Mouse (Mus musculus) CH12.LX (cell line): ENCODE results near the gene Tfap4. TPM values are rescaled to one million over a fixed set of nuclear protein-coding genes. Genes with fewer than 3 reads are reported as not detected.
A peak's percentile ranks its signal among the peaks of the same experiment; 100 is the strongest.

ENCODE experiments used
- DNase-seq: peaks from one replicate; pipeline ENCODE4 v3.0.0-alpha.2; 2013; ENCODE audit errors: extremely low read depth
- H3K27ac ChIP-seq: 2 replicates; pipeline ENCODE4 v1.5.1; 2012; ENCODE audit warnings: low read depth, mild to moderate bottlenecking, control low read depth, moderate library complexity; ENCODE audit not compliant: insufficient read depth
- H3K27me3 ChIP-seq: replicated peaks from 2 replicates; pipeline ENCODE3; 2012; ENCODE audit warnings: inconsistent platforms
- H3K36me3 ChIP-seq, 2 experiments: replicated peaks in 1 of 2; 2 replicates each; pipeline versions ENCODE3 to v1.6.1; 2012; ENCODE audit warnings: inconsistent platforms in 1 of 2, low read length in 1 of 2, mild to moderate bottlenecking in 1 of 2, mixed read lengths in 1 of 2, moderate library complexity in 1 of 2; ENCODE audit not compliant: control insufficient read depth in 1 of 2, insufficient read depth in 1 of 2
- H3K4me1 ChIP-seq, 2 experiments: 2 replicates each; pipeline ENCODE4 v1.6.1; 2012; ENCODE audit warnings: inconsistent platforms in 1 of 2, moderate library complexity in 1 of 2; ENCODE audit not compliant: insufficient read depth in 2 of 2, control insufficient read depth in 1 of 2
- H3K4me2 ChIP-seq: 2 replicates; pipeline ENCODE4 v1.6.1; 2012; ENCODE audit warnings: low read depth, mild to moderate bottlenecking, control low read depth; ENCODE audit not compliant: poor library complexity, insufficient read depth, severe bottlenecking
- H3K4me3 ChIP-seq, 3 experiments: fragments of 150-350 bp in 1 of 3; sonication (generic) in 1 of 3; replicated peaks in 1 of 3; 2 replicates each; pipeline versions ENCODE3 to v1.5.1; 2011 to 2012; ENCODE audit warnings: low read depth in 2 of 3, low read length in 2 of 3, mild to moderate bottlenecking in 2 of 3, moderate library complexity in 2 of 3, control low read depth in 1 of 3, improper control_type of control experiment in 1 of 3, inconsistent platforms in 1 of 3, mixed read lengths in 1 of 3; ENCODE audit not compliant: poor library complexity in 1 of 3
- H3K79me2 ChIP-seq: replicated peaks from 2 replicates; pipeline ENCODE4 v1.6.1; 2012; ENCODE audit warnings: mild to moderate bottlenecking, moderate library complexity; ENCODE audit not compliant: control insufficient read depth, poor library complexity, insufficient read depth, severe bottlenecking; ENCODE audit errors: extremely low read depth
- H3K9ac ChIP-seq: 2 replicates; pipeline ENCODE4 v1.6.1; 2012; ENCODE audit warnings: low read depth, mild to moderate bottlenecking, control low read depth, moderate library complexity; ENCODE audit not compliant: insufficient read depth
- H3K9me3 ChIP-seq: replicated peaks from 2 replicates; pipeline ENCODE3; 2012; ENCODE audit warnings: low read length, inconsistent platforms, mixed read lengths
- BHLHE40 ChIP-seq: IDR thresholded peaks from 2 replicates; pipeline ENCODE4 v1.6.1; 2011; ENCODE audit warnings: mild to moderate bottlenecking, low read depth, low read length, improper control_type of control experiment
- CHD1 ChIP-seq: IDR thresholded peaks from 2 replicates; pipeline ENCODE4 v1.6.1; 2012; ENCODE audit warnings: low read depth, low read length, improper control_type of control experiment, inconsistent platforms
- CHD2 ChIP-seq: IDR thresholded peaks from 2 replicates; pipeline ENCODE4 v1.6.1; 2011; ENCODE audit warnings: low read length, improper control_type of control experiment
- CTCF ChIP-seq, 2 experiments: IDR thresholded peaks in 1 of 2; conservative IDR thresholded peaks in 1 of 2; 2 replicates each; pipeline ENCODE4 v1.5.1; 2011 to 2012; ENCODE audit warnings: low read depth in 2 of 2, low read length in 2 of 2, improper control_type of control experiment in 1 of 2, inconsistent platforms in 1 of 2, mild to moderate bottlenecking in 1 of 2, moderate library complexity in 1 of 2
- E2F4 ChIP-seq: IDR thresholded peaks from 2 replicates; pipeline ENCODE4 v1.6.1; 2011; ENCODE audit warnings: low read depth, low read length, improper control_type of control experiment; ENCODE audit not compliant: insufficient replicate concordance
- ELF1 ChIP-seq: IDR thresholded peaks from 2 replicates; pipeline ENCODE4 v1.6.1; 2014; ENCODE audit warnings: low read depth, mild to moderate bottlenecking, inconsistent platforms, low read length, improper control_type of control experiment
- EP300 ChIP-seq: IDR thresholded peaks from 2 replicates; pipeline ENCODE4 v1.6.1; 2011; ENCODE audit warnings: low read length, improper control_type of control experiment
- GABPA ChIP-seq: IDR thresholded peaks from 2 replicates; pipeline ENCODE4 v1.6.1; 2012; ENCODE audit warnings: low read depth, low read length, improper control_type of control experiment, inconsistent platforms; ENCODE audit not compliant: insufficient replicate concordance
- HCFC1 ChIP-seq: IDR thresholded peaks from 2 replicates; pipeline ENCODE4 v1.6.1; 2012; ENCODE audit warnings: low read depth, mild to moderate bottlenecking, inconsistent platforms, low read length, improper control_type of control experiment
- IRF4 ChIP-seq: IDR thresholded peaks from 2 replicates; pipeline ENCODE4 v1.6.1; 2014; ENCODE audit warnings: low read depth, mild to moderate bottlenecking, inconsistent platforms, low read length, improper control_type of control experiment
- JUN ChIP-seq: IDR thresholded peaks from 2 replicates; pipeline ENCODE4 v1.6.1; 2011; ENCODE audit warnings: low read depth, mild to moderate bottlenecking, low read length, improper control_type of control experiment, moderate library complexity; ENCODE audit not compliant: insufficient read depth
- JUND ChIP-seq: conservative IDR thresholded peaks from 2 replicates; pipeline ENCODE4 v1.6.1; 2011; ENCODE audit warnings: low read depth, low read length, improper control_type of control experiment
- KAT2A ChIP-seq: IDR thresholded peaks from 2 replicates; pipeline ENCODE4 v1.6.1; 2012; ENCODE audit warnings: low read length, improper control_type of control experiment, inconsistent platforms; ENCODE audit not compliant: insufficient replicate concordance
- MAFK ChIP-seq: IDR thresholded peaks from 2 replicates; pipeline ENCODE4 v1.6.1; 2011; ENCODE audit warnings: low read length, improper control_type of control experiment; ENCODE audit not compliant: insufficient replicate concordance
- MAX ChIP-seq: IDR thresholded peaks from 2 replicates; pipeline ENCODE4 v1.6.1; 2011; ENCODE audit warnings: low read length, improper control_type of control experiment
- MEF2A ChIP-seq: IDR thresholded peaks from 2 replicates; pipeline ENCODE4 v1.6.1; 2014; ENCODE audit warnings: low read depth, mild to moderate bottlenecking, inconsistent platforms, low read length, improper control_type of control experiment, borderline replicate concordance
- NELFE ChIP-seq: IDR thresholded peaks from 2 replicates; pipeline ENCODE4 v1.6.1; 2011; ENCODE audit warnings: low read depth, low read length, improper control_type of control experiment
- NRF1 ChIP-seq: IDR thresholded peaks from 2 replicates; pipeline ENCODE4 v1.6.1; 2014; ENCODE audit warnings: low read depth, mild to moderate bottlenecking, inconsistent platforms, low read length, improper control_type of control experiment, moderate library complexity
- PAX5 ChIP-seq: IDR thresholded peaks from 2 replicates; pipeline ENCODE4 v1.6.1; 2012; ENCODE audit warnings: low read length, inconsistent platforms, mixed read lengths
- POLR2A ChIP-seq: IDR thresholded peaks from 2 replicates; pipeline ENCODE4 v1.6.1; 2011; ENCODE audit warnings: low read depth, mild to moderate bottlenecking, improper control_type of control experiment, low read length
- POLR2AphosphoS2 ChIP-seq: IDR thresholded peaks from 2 replicates; pipeline ENCODE4 v1.6.1; 2011; ENCODE audit warnings: low read depth, low read length, improper control_type of control experiment
- RAD21 ChIP-seq: IDR thresholded peaks from 2 replicates; pipeline ENCODE4 v1.6.1; 2011; ENCODE audit warnings: low read depth, mild to moderate bottlenecking, low read length, improper control_type of control experiment, moderate library complexity
- SIN3A ChIP-seq: IDR thresholded peaks from 2 replicates; pipeline ENCODE4 v1.6.1; 2012; ENCODE audit warnings: low read length, improper control_type of control experiment, inconsistent platforms
- SMC3 ChIP-seq: IDR thresholded peaks from 2 replicates; pipeline ENCODE4 v1.6.1; 2011; ENCODE audit warnings: low read depth, low read length, improper control_type of control experiment
- TCF12 ChIP-seq: IDR thresholded peaks from 2 replicates; pipeline ENCODE4 v1.6.1; 2014; ENCODE audit warnings: low read depth, mild to moderate bottlenecking, inconsistent platforms, low read length, improper control_type of control experiment
- UBTF ChIP-seq: IDR thresholded peaks from 2 replicates; pipeline ENCODE4 v1.6.1; 2012; ENCODE audit warnings: low read depth, mild to moderate bottlenecking, inconsistent platforms, low read length, improper control_type of control experiment, moderate library complexity
- USF1 ChIP-seq: IDR thresholded peaks from 2 replicates; pipeline ENCODE4 v1.6.1; 2014; ENCODE audit warnings: low read depth, mild to moderate bottlenecking, inconsistent platforms, low read length, improper control_type of control experiment
- USF2 ChIP-seq: conservative IDR thresholded peaks from 2 replicates; pipeline ENCODE4 v1.6.1; 2011; ENCODE audit warnings: low read depth, low read length, improper control_type of control experiment
- ZC3H11A ChIP-seq: IDR thresholded peaks from 2 replicates; pipeline ENCODE4 v1.6.1; 2012; ENCODE audit warnings: low read depth, mild to moderate bottlenecking, inconsistent platforms, low read length, improper control_type of control experiment
- ZNF384 ChIP-seq: IDR thresholded peaks from 2 replicates; pipeline ENCODE4 v1.6.1; 2012; ENCODE audit warnings: low read depth, low read length, improper control_type of control experiment, inconsistent platforms
- dilution Hi-C: fragments of 300-500 bp; cut with MboI; formaldehyde crosslinking; loops from 2 replicates; pipeline ENCODE4 v1.14.3; 2020; ENCODE audit warnings: low sequenced_read_pairs; ENCODE audit not compliant: extremely low pct_unique_long_range_greater_than_20kb, extremely low pct_ligation_motif_present
- in situ Hi-C: fragments of 300-500 bp; cut with MboI; formaldehyde crosslinking; loops from 3 replicates; pipeline ENCODE4 v1.14.3; 2019; ENCODE audit warnings: low sequenced_read_pairs, low pct_ligation_motif_present, low pct_unique_long_range_greater_than_20kb, mixed read lengths
- polyA plus RNA-seq: library from polyadenylated mRNA; unstranded; fragments of >175 nt; gene quantifications from 2 replicates; pipeline ENCODE4 v1.2.1, GENCODE M21; 2012; ENCODE audit warnings: low read depth; ENCODE audit not compliant: insufficient read length
- total RNA-seq, 2 experiments: library from RNA; depleted of rRNA; stranded (reverse); fragments of 300-350 nt in 1 of 2; fragments of >200 nt in 1 of 2; gene quantifications; 2 replicates each; pipeline ENCODE4 v1.2.3; 2012 to 2014

Gene Tfap4
- total and polyA plus RNA-seq, 3 experiments: 23.5 to 43.3 (median 24.0) TPM

GRCm38 (mm10) chr16:4514383-4514782, 45.3 kb downstream of the Tfap4 start:
- Histone ChIP-seq H3K27me3 (no peaks in the 10 kb centered on the region), H3K27ac (no peak overlapping the region), H3K79me2 (no peaks in the 10 kb centered on the region), H3K9me3 (no peaks in the 10 kb centered on the region), H3K4me1 (peaks cover 27 to 96% of the 10 kb centered on the region in 2 experiments), H3K4me3 (no peak overlapping the region), H3K36me3 (peaks cover 0 to 28% of the 10 kb centered on the region in 2 experiments), H3K4me2 (no peak overlapping the region), H3K9ac (no peak overlapping the region)
- dilution Hi-C loops: no loop called here
- in situ Hi-C loops: no loop called here
- TF ChIP-seq CHD1 (no peak), NRF1 (no peak), CTCF (conservative IDR thresholded peaks at IDR 0.05 in 1 of 2, IDR thresholded peaks at IDR 0.05 in 1 of 2; ENCODE audit: low read depth in 2 of 2, low read length in 2 of 2) (peak in 1 of 2 experiments; percentile 33; a peak in 2 of 4 replicates), ZNF384 (0 out of 2 replicates have a peak, but pooled peaks have one; percentile 14), RAD21 (peak; percentile 16), SMC3 (peak; percentile 18)
- TF ChIP-seq, all 38 proteins: peak for 4
- DNase-seq: no peak

GRCm38 (mm10) chr16:4512661-4513438, 46.8 kb downstream of the Tfap4 start:
- Histone ChIP-seq H3K27me3 (no peaks in the 10 kb centered on the region), H3K4me2 (peak overlapping the region; percentile 23), H3K4me3 (no peak overlapping the region), H3K9ac (peak overlapping the region; percentile 10; the same call in 1 of the 2 replicates), H3K9me3 (no peaks in the 10 kb centered on the region), H3K27ac (peak overlapping the region; percentile 51), H3K36me3 (peaks cover 0 to 32% of the 10 kb centered on the region in 2 experiments), H3K79me2 (no peaks in the 10 kb centered on the region), H3K4me1 (peaks cover 21 to 96% of the 10 kb centered on the region in 2 experiments)
- in situ Hi-C loops (no loop called here), dilution Hi-C loops (no loop called here)
- peak; percentile 89 for DNase-seq
- no peak for TF ChIP-seq USF2
- no peak for TF ChIP-seq JUN
- no peak for TF ChIP-seq ZC3H11A
- TF ChIP-seq NELFE: no peak
- peak; percentile 72 for TF ChIP-seq MAX
- no peak for TF ChIP-seq POLR2AphosphoS2
- 0 out of 2 replicates have a peak, but pooled peaks have one; percentile 5 for TF ChIP-seq NRF1
- TF ChIP-seq EP300: peak; percentile 79
- peak; percentile 88 for TF ChIP-seq TCF12
- peak; percentile 9; the same call in 1 of the 2 replicates for TF ChIP-seq SMC3
- TF ChIP-seq MAFK: no peak
- TF ChIP-seq MEF2A: peak; percentile 97
- 0 out of 2 replicates have a peak, but pooled peaks have one; percentile 6 for TF ChIP-seq IRF4
- TF ChIP-seq ZNF384: no peak
- TF ChIP-seq SIN3A: no peak
- TF ChIP-seq BHLHE40: no peak
- TF ChIP-seq UBTF: no peak
- no peak for TF ChIP-seq USF1
- no peak for TF ChIP-seq PAX5
- no peak for TF ChIP-seq CTCF (conservative IDR thresholded peaks at IDR 0.05 in 1 of 2, IDR thresholded peaks at IDR 0.05 in 1 of 2; ENCODE audit: low read depth in 2 of 2, low read length in 2 of 2)
- no peak for TF ChIP-seq HCFC1
- no peak for TF ChIP-seq RAD21
- TF ChIP-seq E2F4: no peak
- peak; percentile 83 for TF ChIP-seq ELF1
- no peak for TF ChIP-seq CHD2
- no peak for TF ChIP-seq JUND
- no peak for TF ChIP-seq KAT2A
- peak; percentile 50 for TF ChIP-seq POLR2A
- no peak for TF ChIP-seq GABPA
